Mouse (Mus musculus) bone marrow macrophage, adult 2 months (primary cell): ENCODE results near the gene Adgrg6.

Experiments
- CTCF ChIP-seq: IDR thresholded peaks from 2 replicates; pipeline ENCODE4 v1.5.1; 2012; ENCODE audit warnings: low read depth, mild to moderate bottlenecking, low read length, moderate library complexity
- POLR2A ChIP-seq: IDR thresholded peaks from 2 replicates; pipeline ENCODE4 v1.6.1; 2012; ENCODE audit warnings: mild to moderate bottlenecking, low read depth, low read length, borderline replicate concordance

DNA sequence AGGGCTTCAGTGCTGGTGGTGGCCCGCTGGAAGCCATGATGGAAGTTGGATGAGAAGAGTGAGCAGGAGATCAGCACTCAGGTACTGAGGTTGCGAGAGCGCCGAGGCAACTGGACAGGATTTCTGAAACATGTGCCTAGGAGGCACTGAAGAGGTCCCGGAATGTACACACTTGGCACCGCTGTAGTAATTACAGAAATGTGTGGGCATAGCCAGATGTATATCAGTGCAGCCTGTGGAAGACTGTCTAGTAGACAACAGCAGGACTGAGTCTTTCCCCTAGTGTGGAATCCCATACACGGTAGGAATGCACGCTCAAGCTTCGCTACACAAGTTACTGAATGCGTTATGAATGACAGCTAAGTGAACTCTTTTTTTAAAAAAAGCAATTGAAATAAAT is 86.1 kb downstream of the Adgrg6 start:
- TF ChIP-seq POLR2A: no peak
- no peak for TF ChIP-seq CTCF
